Mouse (Mus musculus) ES-E14 (cell line): ENCODE data around the gene Ttc38. TPM values are rescaled to one million over a fixed set of nuclear protein-coding genes. Genes with fewer than 3 reads are reported as not detected.

Source experiments
- DNase-seq: peaks from one replicate; pipeline ENCODE4 v3.0.0-alpha.2; 2013; ENCODE audit warnings: low read depth, low spot score
- H3K27ac ChIP-seq: 2 replicates; pipeline ENCODE4 v1.5.1; 2012; ENCODE audit warnings: low read depth, mild to moderate bottlenecking, low read length, moderate library complexity, mixed read lengths; ENCODE audit not compliant: poor library complexity, insufficient read depth, severe bottlenecking
- H3K36me3 ChIP-seq: 2 replicates; pipeline ENCODE4 v1.6.1; 2012; ENCODE audit warnings: mild to moderate bottlenecking, low read length, moderate library complexity, mixed read lengths; ENCODE audit not compliant: control insufficient read depth, poor library complexity, insufficient read depth, severe bottlenecking
- H3K4me1 ChIP-seq, 2 experiments: fragments of 150-350 bp in 1 of 2; sonication (generic) in 1 of 2; 2 replicates each; pipeline ENCODE4 v1.6.1; 2012; ENCODE audit warnings: low read length in 2 of 2, mild to moderate bottlenecking in 1 of 2, mixed read lengths in 1 of 2; ENCODE audit not compliant: control insufficient read depth in 2 of 2, insufficient read depth in 2 of 2, poor library complexity in 1 of 2
- H3K4me3 ChIP-seq, 2 experiments: fragments of 150-350 bp in 1 of 2; sonication (generic) in 1 of 2; 2 replicates each; pipeline ENCODE4 v1.5.1; 2012; ENCODE audit warnings: low read length in 2 of 2, low read depth in 1 of 2, mild to moderate bottlenecking in 1 of 2, mixed read lengths in 1 of 2; ENCODE audit not compliant: insufficient read depth in 1 of 2, poor library complexity in 1 of 2, severe bottlenecking in 1 of 2
- H3K9ac ChIP-seq: 2 replicates; pipeline ENCODE4 v1.6.1; 2012; ENCODE audit warnings: low read depth, mild to moderate bottlenecking, low read length, mixed read lengths; ENCODE audit not compliant: poor library complexity, insufficient read depth, severe bottlenecking
- H3K9me3 ChIP-seq: fragments of 150-350 bp; sonication (generic); 2 replicates; pipeline ENCODE4 v1.6.1; 2012; ENCODE audit warnings: low read depth, mild to moderate bottlenecking, low read length; ENCODE audit not compliant: control insufficient read depth, insufficient read depth
- CHD2 ChIP-seq: IDR thresholded peaks from 2 replicates; pipeline ENCODE4 v1.6.1; 2014; ENCODE audit warnings: mild to moderate bottlenecking, low read depth, low read length, inconsistent platforms
- HCFC1 ChIP-seq: IDR thresholded peaks from 2 replicates; pipeline ENCODE4 v1.6.1; 2012; ENCODE audit warnings: low read length, inconsistent platforms, borderline replicate concordance; ENCODE audit not compliant: insufficient read depth
- MAFK ChIP-seq: IDR thresholded peaks from 2 replicates; pipeline ENCODE4 v1.6.1; 2014; ENCODE audit warnings: mild to moderate bottlenecking, low read depth, low read length, inconsistent platforms; ENCODE audit not compliant: insufficient read depth
- ZC3H11A ChIP-seq: IDR thresholded peaks from 2 replicates; pipeline ENCODE4 v1.6.1; 2012; ENCODE audit warnings: low read depth, mild to moderate bottlenecking, inconsistent platforms, low read length, borderline replicate concordance
- ZNF384 ChIP-seq: IDR thresholded peaks from 2 replicates; pipeline ENCODE4 v1.6.1; 2012; ENCODE audit warnings: low read depth, low read length, inconsistent platforms
- in situ Hi-C, 2 experiments: fragments of 600-800 bp; cut with MboI; formaldehyde crosslinking; loops; one replicate each; pipeline ENCODE4 v1.15.1; 2025; ENCODE audit warnings: low sequenced_read_pairs in 2 of 2, inconsistent platforms in 1 of 2; ENCODE audit not compliant: unreplicated experiment in 2 of 2
- total RNA-seq: library from RNA; depleted of rRNA; stranded (reverse); fragments of 300-350 nt; gene quantifications from 2 replicates; pipeline ENCODE4 v1.2.3, GENCODE M21; 2012

Ttc38 gene
- total RNA-seq, 1 experiment, result 3.3 TPM

- 0 out of 4 replicates have a peak, but pooled peaks cover 0 to 6% of the 10 kb centered on the region in 2 experiments for H3K4me1 ChIP-seq
- H3K36me3 ChIP-seq, result no peaks in the 10 kb centered on the region
- H3K4me3 ChIP-seq, result no peak overlapping the region
- H3K9me3 ChIP-seq, result no peaks in the 10 kb centered on the region
- DNase-seq, result no peak
- TF ChIP-seq MAFK (no peak), HCFC1 (no peak)
- no peak overlapping the region for H3K9ac ChIP-seq
- no peak overlapping the region for H3K27ac ChIP-seq
- in situ Hi-C loops, result no loop called here
Measured at GRCm38 (mm10) chr15:85826676-85827075, 5.4 kb upstream of the Ttc38 start.

- DNase-seq, result no peak
- Histone ChIP-seq H3K9ac (no peak overlapping the region), H3K4me3 (no peak overlapping the region), H3K9me3 (no peaks in the 10 kb centered on the region), H3K27ac (no peak overlapping the region), H3K4me1 (peaks cover 0 to 8% of the 10 kb centered on the region in 2 experiments; a peak in 1 of 4 replicates), H3K36me3 (no peaks in the 10 kb centered on the region)
- TF ChIP-seq HCFC1 (no peak), ZNF384 (no peak), ZC3H11A (no peak), CHD2 (no peak), MAFK (no peak)
- in situ Hi-C loops, result no loop called here
Measured at GRCm38 (mm10) chr15:85828071-85828470, 4.0 kb upstream of the Ttc38 start.

DNA sequence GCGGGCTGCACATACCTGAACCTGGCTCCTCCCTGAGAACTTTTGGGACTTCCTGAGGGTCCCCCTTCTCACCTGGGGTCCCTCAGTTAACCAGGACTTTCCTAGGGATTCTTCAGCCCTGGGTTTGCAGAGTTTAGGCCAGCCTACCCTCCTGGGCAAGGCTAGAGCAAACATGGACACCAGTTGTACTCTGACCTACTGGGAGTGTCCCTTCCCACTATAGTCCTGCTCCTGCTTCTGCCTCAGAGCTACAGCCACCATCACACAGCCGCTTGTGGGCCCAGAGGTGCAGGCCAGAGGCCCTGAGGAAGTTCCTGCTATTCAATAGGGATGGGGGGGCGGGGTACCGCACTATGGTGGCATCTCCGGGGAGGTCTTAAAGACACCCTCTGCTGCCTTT is 2.6 kb upstream of the Ttc38 start:
- no peak for DNase-seq
- in situ Hi-C loops, result no loop called here
- peaks cover 0 to 8% of the 10 kb centered on the region in 2 experiments; a peak in 1 of 4 replicates for H3K4me1 ChIP-seq
- H3K9ac ChIP-seq, result no peak overlapping the region
- no peak overlapping the region for H3K4me3 ChIP-seq
- no peak for TF ChIP-seq MAFK
- no peak for TF ChIP-seq ZC3H11A
- no peak for TF ChIP-seq HCFC1
- no peak for TF ChIP-seq CHD2
- no peak for TF ChIP-seq ZNF384
- no peaks in the 10 kb centered on the region for H3K36me3 ChIP-seq
- no peak overlapping the region for H3K27ac ChIP-seq
- no peaks in the 10 kb centered on the region for H3K9me3 ChIP-seq

- Histone ChIP-seq H3K4me1 (peaks cover 0 to 6% of the 10 kb centered on the region in 2 experiments; a peak in 1 of 4 replicates), H3K36me3 (no peaks in the 10 kb centered on the region), H3K27ac (no peak overlapping the region), H3K4me3 (peak overlapping the region; percentile 57 to 76; a peak in 3 of 4 replicates), H3K9ac (0 out of 2 replicates have a peak overlapping the region, but pooled peaks have one; percentile 42), H3K9me3 (no peaks in the 10 kb centered on the region)
- DNase-seq, result no peak
- in situ Hi-C loops, result no loop called here
- TF ChIP-seq ZC3H11A (no peak), MAFK (no peak), ZNF384 (no peak), HCFC1 (no peak), CHD2 (no peak)
Measured at GRCm38 (mm10) chr15:85832599-85832998, 493 bp downstream of the Ttc38 start.

- peaks cover 0 to 2% of the 10 kb centered on the region in 2 experiments; a peak in 1 of 4 replicates for H3K4me1 ChIP-seq
Measured at GRCm38 (mm10) chr15:85835335-85835734, 3.2 kb downstream of the Ttc38 start.

More at GRCm38 (mm10) chr15:85835335-85835734, 3.2 kb downstream of the Ttc38 start:
- no peak overlapping the region for H3K4me3 ChIP-seq
- no peak overlapping the region for H3K9ac ChIP-seq
- in situ Hi-C loops, result no loop called here
- TF ChIP-seq ZC3H11A (no peak), ZNF384 (no peak), MAFK (no peak), CHD2 (no peak)
- DNase-seq, result no peak
- no peaks in the 10 kb centered on the region for H3K9me3 ChIP-seq
- H3K27ac ChIP-seq, result no peak overlapping the region
- H3K36me3 ChIP-seq, result no peaks in the 10 kb centered on the region
